Mouse (Mus musculus) midbrain, embryonic 16.5 days (tissue): ENCODE measurements around the gene Phf3. TPM values are rescaled to one million over a fixed set of nuclear protein-coding genes. Genes with fewer than 3 reads are reported as not detected.
A peak's percentile ranks its signal among the peaks of the same experiment; 100 is the strongest.

ENCODE experiments used
- ATAC-seq: fragments of 200-750 bp; cut with Nextera tagmentation; 2 replicates; pipeline ENCODE4 v1.8.0; 2017; ENCODE audit warnings: moderate TSS enrichment
- H3K27ac ChIP-seq: fragments of 300-500 bp; sonication (generic); 2 replicates; pipeline ENCODE4 v1.5.1; 2014; ENCODE audit warnings: mild to moderate bottlenecking, low read length, mixed read lengths
- H3K27me3 ChIP-seq: fragments of 300-500 bp; sonication (generic); 2 replicates; pipeline ENCODE4 v1.6.1; 2014; ENCODE audit warnings: low read depth, low read length, mixed read lengths; ENCODE audit not compliant: control insufficient read depth, insufficient read depth
- H3K36me3 ChIP-seq: fragments of 300-500 bp; sonication (generic); 2 replicates; pipeline ENCODE4 v1.6.1; 2014; ENCODE audit warnings: mild to moderate bottlenecking, low read length, moderate library complexity, mixed read lengths; ENCODE audit not compliant: control insufficient read depth, insufficient read depth
- H3K4me1 ChIP-seq: fragments of 300-500 bp; sonication (generic); 2 replicates; pipeline ENCODE4 v1.6.1; 2014; ENCODE audit warnings: mild to moderate bottlenecking, low read length, mixed read lengths; ENCODE audit not compliant: control insufficient read depth, insufficient read depth
- H3K4me2 ChIP-seq: fragments of 300-500 bp; sonication (generic); 2 replicates; pipeline ENCODE4 v1.6.1; 2014; ENCODE audit warnings: mild to moderate bottlenecking, low read length, mixed read lengths
- H3K4me3 ChIP-seq: fragments of 300-500 bp; sonication (generic); 2 replicates; pipeline ENCODE4 v1.5.1; 2014; ENCODE audit warnings: low read depth, mild to moderate bottlenecking, low read length, moderate library complexity, mixed read lengths
- H3K9ac ChIP-seq: fragments of 300-500 bp; sonication (generic); 2 replicates; pipeline ENCODE4 v1.6.1; 2014; ENCODE audit warnings: low read depth, low read length, mixed read lengths
- H3K9me3 ChIP-seq: fragments of 300-500 bp; sonication (generic); replicated peaks from 2 replicates; pipeline ENCODE4 v1.6.1; 2014; ENCODE audit warnings: mild to moderate bottlenecking, low read length, mixed read lengths; ENCODE audit not compliant: control insufficient read depth, poor library complexity, severe bottlenecking
- WGBS: fragments of 180-500 bp; shearing (Covaris S2); extraction: QIAGEN DNeasy Blood & Tissue Kit; methylation state at CpG from one replicate; pipeline ENCODE4 v1.1.7; 2014; 5-methylcytosine and 5-hydroxymethylcytosine counted together
- polyA plus RNA-seq: library from polyadenylated mRNA; unstranded; fragments of >200 nt; fragmentation: Nextera tagmentation; extraction: Ambion mirVana; gene quantifications from 2 replicates; pipeline ENCODE4 v1.2.1, GENCODE M21; 2015

Gene Phf3
- polyA plus RNA-seq, 1 experiment from 2014 or later = 31.2 TPM

GRCm38 (mm10) chr1:30804919-30805318, 68.8 kb downstream of the Phf3 start:
- peaks cover 45% of the 10 kb centered on the region for H3K36me3 ChIP-seq
- H3K4me2 ChIP-seq = no peak overlapping the region
- no peak overlapping the region for H3K9ac ChIP-seq
- no peaks in the 10 kb centered on the region for H3K9me3 ChIP-seq
- H3K27me3 ChIP-seq = no peaks in the 10 kb centered on the region
- WGBS = 81% methylated on average over 7 of the region's 7 CpGs
- ATAC-seq = no peak
- H3K27ac ChIP-seq = no peak overlapping the region
- H3K4me3 ChIP-seq = no peak overlapping the region
- no peaks in the 10 kb centered on the region for H3K4me1 ChIP-seq

GRCm38 (mm10) chr1:30801911-30802310, 71.8 kb downstream of the Phf3 start:
- ATAC-seq = no peak
- no peak overlapping the region for H3K27ac ChIP-seq
- no peak overlapping the region for H3K9ac ChIP-seq
- WGBS = 96% methylated on average over 8 of the region's 8 CpGs
- H3K4me2 ChIP-seq = no peak overlapping the region
- H3K4me3 ChIP-seq = no peak overlapping the region
- H3K9me3 ChIP-seq = no peaks in the 10 kb centered on the region
- H3K27me3 ChIP-seq = no peaks in the 10 kb centered on the region
- peaks cover 28% of the 10 kb centered on the region for H3K36me3 ChIP-seq
- no peaks in the 10 kb centered on the region for H3K4me1 ChIP-seq

GRCm38 (mm10) chr1:30799277-30799834, 74.4 kb downstream of the Phf3 start:
- 87% methylated on average over 6 of the region's 6 CpGs for WGBS

GRCm38 (mm10) chr1:30794606-30795005, 79.1 kb downstream of the Phf3 start:
- no peaks in the 10 kb centered on the region for H3K36me3 ChIP-seq
- H3K4me1 ChIP-seq = no peaks in the 10 kb centered on the region
- no peaks in the 10 kb centered on the region for H3K9me3 ChIP-seq
- no peaks in the 10 kb centered on the region for H3K27me3 ChIP-seq
- no peak overlapping the region for H3K27ac ChIP-seq
- no peak for ATAC-seq
- no peak overlapping the region for H3K4me3 ChIP-seq
- no peak overlapping the region for H3K9ac ChIP-seq
- H3K4me2 ChIP-seq = no peak overlapping the region
- 92% methylated on average over 5 of the region's 5 CpGs for WGBS

More at GRCm38 (mm10) chr1:30799277-30799834, 74.4 kb downstream of the Phf3 start:
- Histone ChIP-seq H3K36me3 (peaks cover 11% of the 10 kb centered on the region), H3K27ac (no peak overlapping the region), H3K4me1 (no peaks in the 10 kb centered on the region), H3K4me3 (no peak overlapping the region), H3K9me3 (no peaks in the 10 kb centered on the region), H3K27me3 (no peaks in the 10 kb centered on the region), H3K4me2 (no peak overlapping the region), H3K9ac (no peak overlapping the region)
- ATAC-seq = 0 out of 2 replicates have a peak, but pooled peaks have one; percentile 50

- Histone ChIP-seq H3K4me2 (no peak overlapping the region), H3K9me3 (no peaks in the 10 kb centered on the region), H3K27ac (no peak overlapping the region), H3K27me3 (no peaks in the 10 kb centered on the region), H3K4me3 (no peak overlapping the region), H3K36me3 (no peaks in the 10 kb centered on the region), H3K4me1 (no peaks in the 10 kb centered on the region), H3K9ac (no peak overlapping the region)
- WGBS = 82% methylated on average over 7 of the region's 7 CpGs
- no peak for ATAC-seq
Observed at GRCm38 (mm10) chr1:30793357-30793883, 80.3 kb downstream of the Phf3 start.

- H3K36me3 ChIP-seq = no peaks in the 10 kb centered on the region
- 80% methylated on average over 5 of the region's 5 CpGs for WGBS
- no peak overlapping the region for H3K4me3 ChIP-seq
- no peaks in the 10 kb centered on the region for H3K9me3 ChIP-seq
- H3K27me3 ChIP-seq = no peaks in the 10 kb centered on the region
- H3K27ac ChIP-seq = no peak overlapping the region
- no peaks in the 10 kb centered on the region for H3K4me1 ChIP-seq
- no peak overlapping the region for H3K9ac ChIP-seq
- no peak for ATAC-seq
- no peak overlapping the region for H3K4me2 ChIP-seq
Observed at GRCm38 (mm10) chr1:30792935-30793334, 80.8 kb downstream of the Phf3 start.

GRCm38 (mm10) chr1:30790220-30790619, 83.5 kb downstream of the Phf3 start:
- Histone ChIP-seq H3K9ac (no peak overlapping the region), H3K27ac (no peak overlapping the region), H3K4me2 (no peak overlapping the region), H3K27me3 (no peaks in the 10 kb centered on the region), H3K36me3 (no peaks in the 10 kb centered on the region; the same call in 1 of the 2 replicates), H3K9me3 (no peaks in the 10 kb centered on the region), H3K4me3 (no peak overlapping the region), H3K4me1 (no peaks in the 10 kb centered on the region)
- 88% methylated on average over 1 of the region's 1 CpGs for WGBS
- no peak for ATAC-seq

- Histone ChIP-seq H3K27ac (no peak overlapping the region), H3K4me1 (no peaks in the 10 kb centered on the region), H3K27me3 (no peaks in the 10 kb centered on the region), H3K9ac (no peak overlapping the region), H3K9me3 (no peaks in the 10 kb centered on the region), H3K4me2 (no peak overlapping the region), H3K36me3 (no peaks in the 10 kb centered on the region; the same call in 1 of the 2 replicates), H3K4me3 (no peak overlapping the region)
- 86% methylated on average over 1 of the region's 1 CpGs for WGBS
- no peak for ATAC-seq
Observed at GRCm38 (mm10) chr1:30789689-30790088, 84.0 kb downstream of the Phf3 start.

- Histone ChIP-seq H3K4me2 (no peak overlapping the region), H3K9me3 (no peaks in the 10 kb centered on the region), H3K36me3 (no peaks in the 10 kb centered on the region; the same call in 1 of the 2 replicates), H3K4me3 (no peak overlapping the region), H3K27ac (no peak overlapping the region), H3K27me3 (no peaks in the 10 kb centered on the region), H3K4me1 (no peaks in the 10 kb centered on the region), H3K9ac (no peak overlapping the region)
- WGBS = 60% methylated on average over 2 of the region's 2 CpGs
- ATAC-seq = no peak
Observed at GRCm38 (mm10) chr1:30789001-30789400, 84.7 kb downstream of the Phf3 start.
